Mouse (Mus musculus) midbrain, embryonic 16.5 days (tissue): ENCODE measurements around the gene Tff2. TPM values are rescaled to one million over a fixed set of nuclear protein-coding genes. Genes with fewer than 3 reads are reported as not detected.

Experiments
- ATAC-seq: fragments of 200-750 bp; cut with Nextera tagmentation; 2 replicates; pipeline ENCODE4 v1.8.0; 2017; ENCODE audit warnings: moderate TSS enrichment
- H3K27ac ChIP-seq: fragments of 300-500 bp; sonication (generic); 2 replicates; pipeline ENCODE4 v1.5.1; 2014; ENCODE audit warnings: mild to moderate bottlenecking, low read length, mixed read lengths
- H3K27me3 ChIP-seq: fragments of 300-500 bp; sonication (generic); 2 replicates; pipeline ENCODE4 v1.6.1; 2014; ENCODE audit warnings: low read depth, low read length, mixed read lengths; ENCODE audit not compliant: control insufficient read depth, insufficient read depth
- H3K36me3 ChIP-seq: fragments of 300-500 bp; sonication (generic); 2 replicates; pipeline ENCODE4 v1.6.1; 2014; ENCODE audit warnings: mild to moderate bottlenecking, low read length, moderate library complexity, mixed read lengths; ENCODE audit not compliant: control insufficient read depth, insufficient read depth
- H3K4me1 ChIP-seq: fragments of 300-500 bp; sonication (generic); 2 replicates; pipeline ENCODE4 v1.6.1; 2014; ENCODE audit warnings: mild to moderate bottlenecking, low read length, mixed read lengths; ENCODE audit not compliant: control insufficient read depth, insufficient read depth
- H3K4me2 ChIP-seq: fragments of 300-500 bp; sonication (generic); 2 replicates; pipeline ENCODE4 v1.6.1; 2014; ENCODE audit warnings: mild to moderate bottlenecking, low read length, mixed read lengths
- H3K4me3 ChIP-seq: fragments of 300-500 bp; sonication (generic); 2 replicates; pipeline ENCODE4 v1.5.1; 2014; ENCODE audit warnings: low read depth, mild to moderate bottlenecking, low read length, moderate library complexity, mixed read lengths
- H3K9ac ChIP-seq: fragments of 300-500 bp; sonication (generic); 2 replicates; pipeline ENCODE4 v1.6.1; 2014; ENCODE audit warnings: low read depth, low read length, mixed read lengths
- H3K9me3 ChIP-seq: fragments of 300-500 bp; sonication (generic); replicated peaks from 2 replicates; pipeline ENCODE4 v1.6.1; 2014; ENCODE audit warnings: mild to moderate bottlenecking, low read length, mixed read lengths; ENCODE audit not compliant: control insufficient read depth, poor library complexity, severe bottlenecking
- WGBS: fragments of 180-500 bp; shearing (Covaris S2); extraction: QIAGEN DNeasy Blood & Tissue Kit; methylation state at CpG from one replicate; pipeline ENCODE4 v1.1.7; 2014; 5-methylcytosine and 5-hydroxymethylcytosine counted together
- polyA plus RNA-seq: library from polyadenylated mRNA; unstranded; fragments of >200 nt; fragmentation: Nextera tagmentation; extraction: Ambion mirVana; gene quantifications from 2 replicates; pipeline ENCODE4 v1.2.1, GENCODE M21; 2015

Tff2 gene
- polyA plus RNA-seq = not detected in 2 replicates

- no peak within 1 kb of the TSS for H3K4me3 ChIP-seq
- H3K27me3 ChIP-seq = no peaks in the 10 kb centered on the region
- no peaks in the 10 kb centered on the region for H3K36me3 ChIP-seq
- H3K27ac ChIP-seq = no peak within 1 kb of the TSS
- ATAC-seq = no peak
- WGBS = 71% methylated on average over 15 of the region's 15 CpGs
- no peak within 1 kb of the TSS for H3K9ac ChIP-seq
- H3K4me2 ChIP-seq = no peak within 1 kb of the TSS
- H3K4me1 ChIP-seq = no peaks in the 10 kb centered on the region
- peaks cover 4% of the 10 kb centered on the region for H3K9me3 ChIP-seq
These were observed at the start of gene Tff2 for GRCm38 (mm10) chr17:31144040-31145037. Gene Tff2, minus strand, starts transcription at chr17:31144282.

DNA sequence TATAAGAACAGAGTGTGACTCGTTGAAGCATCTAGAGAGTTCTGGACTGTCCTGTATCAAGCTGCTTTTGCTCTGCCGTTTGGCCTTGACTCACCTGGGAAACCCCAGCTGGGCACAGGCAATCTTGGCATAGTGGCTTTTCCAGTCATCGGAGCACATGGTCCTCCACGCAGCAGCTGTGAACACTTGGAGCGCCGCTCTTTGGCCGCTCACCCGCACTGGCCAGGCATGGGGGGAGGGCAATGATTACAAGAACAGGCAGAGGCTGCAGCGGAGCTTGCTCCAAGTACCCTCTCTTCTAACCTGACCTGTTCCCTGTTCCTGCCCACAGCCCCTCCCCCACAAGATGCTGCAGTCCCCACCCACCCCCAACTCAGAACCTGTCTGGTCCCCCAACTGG lies 49.3 kb upstream of the Tff2 start:
- H3K9ac ChIP-seq = no peak overlapping the region
- 84% methylated on average over 9 of the region's 9 CpGs for WGBS
- no peak for ATAC-seq
- H3K4me1 ChIP-seq = no peaks in the 10 kb centered on the region
- no peaks in the 10 kb centered on the region for H3K9me3 ChIP-seq
- no peak overlapping the region for H3K4me3 ChIP-seq
- no peak overlapping the region for H3K27ac ChIP-seq
- no peaks in the 10 kb centered on the region for H3K36me3 ChIP-seq
- no peaks in the 10 kb centered on the region for H3K27me3 ChIP-seq
- no peak overlapping the region for H3K4me2 ChIP-seq

GRCm38 (mm10) chr17:31192663-31193062 lies 48.6 kb upstream of the Tff2 start:
- Histone ChIP-seq H3K27me3 (no peaks in the 10 kb centered on the region), H3K36me3 (no peaks in the 10 kb centered on the region), H3K27ac (no peak overlapping the region), H3K4me2 (no peak overlapping the region), H3K9ac (no peak overlapping the region), H3K9me3 (no peaks in the 10 kb centered on the region), H3K4me1 (no peaks in the 10 kb centered on the region), H3K4me3 (no peak overlapping the region)
- no peak for ATAC-seq
- 68% methylated on average over 2 of the region's 2 CpGs for WGBS

GRCm38 (mm10) chr17:31191825-31192224 lies 47.7 kb upstream of the Tff2 start:
- Histone ChIP-seq H3K9me3 (no peaks in the 10 kb centered on the region), H3K9ac (no peak overlapping the region), H3K27me3 (no peaks in the 10 kb centered on the region), H3K36me3 (no peaks in the 10 kb centered on the region), H3K4me2 (no peak overlapping the region), H3K4me1 (no peaks in the 10 kb centered on the region), H3K4me3 (no peak overlapping the region), H3K27ac (no peak overlapping the region)
- WGBS = 74% methylated on average over 8 of the region's 8 CpGs
- no peak for ATAC-seq

DNA sequence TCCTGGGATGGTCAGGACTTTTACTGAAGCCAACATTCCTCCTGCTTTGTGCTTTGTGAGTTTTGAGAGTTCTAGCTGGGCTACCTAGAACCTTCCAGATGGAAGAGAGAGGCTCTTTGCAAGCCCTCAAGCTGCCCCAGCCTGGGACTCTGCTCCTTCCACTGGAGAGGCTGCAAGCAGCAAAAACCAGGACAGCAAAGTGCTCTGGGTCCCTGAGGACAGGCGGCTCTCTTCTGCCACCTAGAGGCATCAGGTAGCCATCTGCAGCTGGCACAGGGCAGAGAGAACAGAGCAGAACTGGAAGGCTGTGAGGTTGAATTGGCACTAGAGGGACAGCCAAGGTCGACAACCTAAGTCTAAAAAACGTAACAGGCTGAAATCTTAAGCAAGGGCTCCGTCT lies 43.3 kb upstream of the Tff2 start:
- Histone ChIP-seq H3K4me1 (no peaks in the 10 kb centered on the region), H3K9ac (no peak overlapping the region), H3K9me3 (no peaks in the 10 kb centered on the region), H3K27me3 (no peaks in the 10 kb centered on the region), H3K4me3 (no peak overlapping the region), H3K4me2 (no peak overlapping the region), H3K36me3 (no peaks in the 10 kb centered on the region), H3K27ac (no peak overlapping the region)
- 31% methylated on average over 4 of the region's 4 CpGs for WGBS
- ATAC-seq = no peak

DNA sequence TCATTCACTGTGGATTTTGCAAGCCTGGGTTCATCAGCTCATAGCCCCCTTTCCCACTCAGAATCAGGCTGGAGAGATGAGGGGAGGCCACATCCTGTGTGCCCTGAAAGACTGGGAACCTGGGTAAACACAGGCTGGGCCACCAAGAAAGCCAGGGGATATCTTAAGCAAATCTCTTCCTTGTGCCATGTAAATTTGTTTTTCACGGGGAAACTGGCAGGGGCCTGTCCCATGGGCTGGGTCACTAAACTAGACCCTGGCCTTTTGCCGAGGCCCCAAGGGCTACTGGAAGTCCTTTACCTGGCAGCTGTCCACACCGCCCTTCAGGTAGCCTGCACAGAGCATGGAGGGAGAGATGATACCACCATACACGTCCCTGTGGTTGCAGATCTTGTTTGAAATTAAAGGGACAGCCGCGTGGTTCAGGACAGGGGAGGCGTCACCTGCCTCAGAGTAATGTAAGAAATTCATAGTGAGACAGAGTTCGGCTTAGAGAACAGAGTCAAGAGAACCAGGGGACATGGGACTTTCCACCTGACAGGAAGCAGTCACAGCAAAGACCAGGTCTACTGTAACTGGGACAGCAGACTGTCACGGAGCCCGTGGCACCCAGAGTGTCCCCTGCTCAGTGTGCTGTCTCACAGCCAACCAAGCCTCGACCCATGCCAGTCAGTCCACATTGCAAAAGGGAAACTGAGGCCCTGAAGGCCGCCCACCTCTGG lies 40.3 kb upstream of the Tff2 start:
- Histone ChIP-seq H3K36me3 (no peaks in the 10 kb centered on the region), H3K27me3 (no peaks in the 10 kb centered on the region; the same call in 1 of the 2 replicates), H3K4me1 (no peaks in the 10 kb centered on the region), H3K9me3 (no peaks in the 10 kb centered on the region), H3K4me2 (no peak overlapping the region), H3K9ac (no peak overlapping the region), H3K27ac (no peak overlapping the region), H3K4me3 (no peak overlapping the region)
- WGBS = 84% methylated on average over 12 of the region's 12 CpGs
- no peak for ATAC-seq

- no peak overlapping the region for H3K4me2 ChIP-seq
- no peaks in the 10 kb centered on the region for H3K4me1 ChIP-seq
- H3K36me3 ChIP-seq = no peaks in the 10 kb centered on the region
- H3K27ac ChIP-seq = no peak overlapping the region
- no peaks in the 10 kb centered on the region; the same call in 1 of the 2 replicates for H3K27me3 ChIP-seq
- H3K4me3 ChIP-seq = no peak overlapping the region
- no peak for ATAC-seq
- no peaks in the 10 kb centered on the region for H3K9me3 ChIP-seq
- WGBS = 74% methylated on average over 12 of the region's 12 CpGs
- H3K9ac ChIP-seq = no peak overlapping the region
These were observed 39.3 kb upstream of the Tff2 start for GRCm38 (mm10) chr17:31183180-31183974.

DNA sequence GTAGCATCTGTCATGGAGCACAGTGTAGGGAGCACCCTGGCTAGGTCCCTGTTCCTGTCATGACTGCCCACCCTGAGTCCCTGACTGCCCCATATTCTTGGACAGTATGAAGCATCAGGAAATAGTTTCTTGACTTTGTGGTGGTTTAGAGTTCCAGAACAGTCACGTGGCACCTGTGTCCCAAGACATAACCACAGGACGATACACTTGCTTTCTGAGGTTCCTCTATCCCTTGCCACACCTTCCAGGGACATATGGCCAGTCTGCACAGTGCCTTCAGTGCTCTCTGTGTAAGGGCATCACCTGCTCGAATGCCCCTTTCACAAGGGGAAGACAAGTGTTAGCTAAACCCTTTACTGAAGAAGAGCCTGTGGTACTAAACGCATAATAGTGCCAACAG lies 37.4 kb upstream of the Tff2 start:
- H3K27me3 ChIP-seq = no peaks in the 10 kb centered on the region; the same call in 1 of the 2 replicates

More for the DNA sequence above, 37.4 kb upstream of the Tff2 start:
- Histone ChIP-seq H3K4me1 (no peaks in the 10 kb centered on the region), H3K4me3 (no peak overlapping the region), H3K4me2 (no peak overlapping the region), H3K36me3 (no peaks in the 10 kb centered on the region), H3K9ac (no peak overlapping the region), H3K9me3 (no peaks in the 10 kb centered on the region), H3K27ac (no peak overlapping the region)
- WGBS = 84% methylated on average over 4 of the region's 4 CpGs
- no peak for ATAC-seq
